Mouse (Mus musculus) embryo, embryonic 11.5 days (tissue): ENCODE results near the gene Negr1.

Experiments
- DNase-seq: peaks from one replicate; pipeline ENCODE4 v3.0.0-alpha.2; 2012; ENCODE audit warnings: low read depth, low spot score

The Negr1 gene

DNA sequence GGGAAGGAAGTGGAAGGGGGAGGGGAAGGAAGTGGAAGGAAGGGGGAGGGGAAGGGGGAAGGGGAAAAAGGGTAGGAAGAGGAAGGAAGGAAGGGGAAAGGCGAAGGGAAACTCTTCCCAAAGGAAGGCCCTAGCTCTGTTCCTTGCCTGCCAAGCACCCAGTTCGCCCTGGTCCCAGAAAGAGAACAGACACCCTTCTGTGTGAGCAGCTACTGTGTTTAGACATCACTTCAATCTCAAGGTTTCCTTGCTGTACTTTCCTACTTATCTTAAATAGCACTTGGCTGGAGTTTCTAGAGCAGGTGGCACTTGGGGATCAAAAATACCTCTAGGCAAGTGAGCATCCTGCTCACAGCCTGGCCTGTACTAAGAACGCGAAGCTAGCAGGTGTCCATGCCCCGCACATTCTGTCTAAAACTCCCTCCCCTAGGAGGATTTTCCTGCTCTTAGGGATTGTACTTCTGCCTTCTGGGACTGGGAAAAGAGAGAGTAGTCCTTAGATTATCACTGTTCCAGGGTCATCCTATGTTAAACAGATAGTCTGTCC lies 128.5 kb downstream of the Negr1 start:
- DNase-seq = no peak

- no peak for DNase-seq
Observed at GRCm38 (mm10) chr3:156698687-156699086, 137.1 kb downstream of the Negr1 start.

GRCm38 (mm10) chr3:156703241-156703640 lies 141.6 kb downstream of the Negr1 start:
- no peak for DNase-seq

- no peak for DNase-seq
Observed at GRCm38 (mm10) chr3:156710240-156710639, 148.6 kb downstream of the Negr1 start.

DNA sequence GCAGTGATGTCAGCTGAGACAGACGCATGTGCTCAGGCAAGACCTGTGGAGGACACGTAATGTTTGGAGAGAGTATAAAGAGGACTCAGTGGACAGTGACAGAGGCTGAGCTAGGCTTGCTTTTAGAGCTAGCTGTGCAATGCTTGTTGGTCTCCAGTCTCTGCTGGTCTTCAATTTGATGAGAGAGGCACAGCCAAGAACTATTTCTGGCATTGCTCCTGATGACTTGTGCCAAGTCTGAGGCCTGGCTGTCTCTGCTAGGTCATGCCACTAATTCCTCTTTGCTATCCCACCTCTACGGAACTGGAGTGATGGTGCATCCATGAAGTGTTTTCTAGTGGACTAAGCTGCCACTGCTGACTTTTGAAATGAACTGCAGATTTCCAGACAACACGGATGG lies 149.1 kb downstream of the Negr1 start:
- DNase-seq = no peak

DNA sequence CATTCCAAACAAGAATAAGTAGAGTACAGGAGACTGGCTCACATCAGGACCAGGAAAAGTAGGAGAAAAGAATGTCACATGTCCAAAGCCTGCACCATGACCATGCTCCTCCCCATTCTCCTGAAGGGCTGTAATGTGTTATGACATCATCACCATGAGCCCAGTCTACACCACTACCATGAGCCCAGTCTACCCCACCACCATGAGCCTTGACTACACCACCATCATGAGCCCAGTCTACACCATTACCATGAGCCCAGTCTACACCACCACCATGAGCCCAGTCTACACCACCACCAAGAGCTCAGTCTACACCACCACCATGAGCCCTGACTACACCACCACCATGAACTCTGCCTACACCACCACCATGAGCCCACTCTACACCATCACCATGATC lies 174.7 kb downstream of the Negr1 start:
- DNase-seq = no peak

- DNase-seq = no peak
Observed at GRCm38 (mm10) chr3:156739529-156739928, 177.9 kb downstream of the Negr1 start.

DNA sequence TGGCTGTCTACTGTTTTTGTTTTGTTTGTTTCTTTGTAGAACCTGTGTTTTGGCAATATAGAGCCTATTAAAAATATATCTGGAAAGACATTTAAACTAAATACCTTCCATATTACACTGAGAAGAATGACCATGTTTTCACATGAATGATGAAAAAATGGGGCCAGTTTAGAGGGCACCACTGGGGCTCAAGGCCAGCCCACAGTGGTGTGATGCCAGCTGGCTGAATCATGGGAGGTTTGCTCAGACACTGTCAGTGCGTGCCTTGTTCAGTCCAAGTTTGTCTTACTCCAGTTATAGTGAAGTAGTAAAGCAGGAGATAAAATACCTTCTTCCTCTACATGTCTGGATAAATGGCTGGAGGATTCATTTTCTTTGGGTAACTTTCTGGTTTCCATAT lies 181.7 kb downstream of the Negr1 start:
- no peak for DNase-seq

- DNase-seq = no peak
Observed at GRCm38 (mm10) chr3:156745218-156745770, 183.7 kb downstream of the Negr1 start.

DNA sequence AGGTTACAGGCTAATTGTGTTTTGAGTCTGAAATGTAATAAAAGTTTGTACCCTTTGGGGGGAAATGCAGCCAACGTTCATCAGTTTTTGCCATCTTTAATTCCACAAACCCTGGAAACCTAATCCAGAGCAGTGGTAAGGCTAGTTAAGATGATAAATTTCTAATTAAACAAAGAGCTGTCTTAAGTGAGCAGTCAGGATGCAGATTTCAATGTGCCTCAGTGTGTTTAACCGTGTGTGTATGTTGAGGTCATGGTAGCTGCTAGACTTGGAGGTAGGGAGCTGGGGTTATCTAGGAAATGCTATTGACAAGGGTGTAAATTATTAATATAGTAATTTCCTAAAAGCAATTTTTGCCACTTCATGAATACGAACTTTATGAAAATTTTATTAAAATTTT lies 185.9 kb downstream of the Negr1 start:
- no peak for DNase-seq

DNA sequence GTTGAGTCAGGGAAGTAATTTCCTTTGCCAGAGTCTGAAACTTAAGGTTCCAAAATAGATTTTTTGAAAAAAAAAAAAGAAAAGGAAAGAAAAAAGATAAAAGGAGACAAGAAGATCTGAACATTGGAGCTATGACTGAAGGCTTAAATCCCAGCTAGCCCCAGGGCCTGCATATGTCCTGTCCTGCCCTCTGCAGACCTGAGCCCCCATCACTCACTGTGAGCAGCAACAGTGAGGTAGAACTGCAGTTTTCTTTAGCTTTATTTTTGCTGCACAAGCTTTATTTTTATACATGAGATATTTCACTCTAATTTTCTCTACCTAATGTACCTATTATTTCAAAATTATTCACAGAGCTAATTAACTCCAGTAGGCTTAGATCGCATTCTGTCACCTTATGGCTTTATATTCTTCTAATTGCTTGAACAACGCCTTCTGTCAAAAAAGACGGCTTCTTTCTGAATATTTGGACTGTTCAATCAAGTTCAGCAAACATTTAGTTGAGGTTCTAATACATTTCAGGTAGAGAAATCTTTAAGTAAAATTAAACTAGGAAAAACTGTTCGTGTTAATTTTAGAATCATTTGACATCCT lies 192.3 kb downstream of the Negr1 start:
- no peak for DNase-seq

DNA sequence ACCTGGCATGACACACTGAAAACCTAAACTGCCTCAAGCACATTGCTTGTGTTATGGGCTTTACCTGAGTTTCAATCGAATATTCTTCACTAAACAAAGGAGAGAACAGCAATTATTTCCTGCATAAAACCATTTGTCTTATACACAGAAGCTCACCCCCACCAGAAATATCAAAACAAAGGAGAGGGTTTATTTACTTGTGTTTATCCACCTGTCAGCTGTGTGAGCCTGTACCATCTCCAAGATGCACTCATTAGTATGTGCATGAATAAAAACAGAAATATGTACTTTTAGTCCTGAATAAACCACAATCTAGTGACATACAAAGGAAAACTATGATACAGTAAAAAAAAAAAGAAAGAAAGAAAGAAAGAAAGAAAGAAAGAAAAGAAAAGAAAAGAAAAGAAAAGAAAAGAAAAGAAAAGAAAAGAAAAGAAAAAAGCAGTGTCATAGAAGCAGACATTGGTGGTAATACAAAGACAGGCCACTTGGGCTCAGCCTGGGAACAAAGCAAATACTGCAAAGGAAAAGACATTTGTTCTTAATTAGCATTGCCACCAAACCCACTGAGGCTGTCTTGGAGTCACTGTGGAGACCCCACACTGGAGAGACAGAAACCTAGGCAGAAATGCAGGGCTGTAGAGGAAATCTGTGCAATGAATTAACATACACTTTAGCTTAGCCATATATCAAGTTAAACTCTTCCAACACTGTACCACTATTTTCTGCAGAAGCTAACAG lies 193.4 kb downstream of the Negr1 start:
- peak; percentile 1 for DNase-seq

- no peak for DNase-seq
Observed at GRCm38 (mm10) chr3:156765015-156765414, 203.4 kb downstream of the Negr1 start.

DNA sequence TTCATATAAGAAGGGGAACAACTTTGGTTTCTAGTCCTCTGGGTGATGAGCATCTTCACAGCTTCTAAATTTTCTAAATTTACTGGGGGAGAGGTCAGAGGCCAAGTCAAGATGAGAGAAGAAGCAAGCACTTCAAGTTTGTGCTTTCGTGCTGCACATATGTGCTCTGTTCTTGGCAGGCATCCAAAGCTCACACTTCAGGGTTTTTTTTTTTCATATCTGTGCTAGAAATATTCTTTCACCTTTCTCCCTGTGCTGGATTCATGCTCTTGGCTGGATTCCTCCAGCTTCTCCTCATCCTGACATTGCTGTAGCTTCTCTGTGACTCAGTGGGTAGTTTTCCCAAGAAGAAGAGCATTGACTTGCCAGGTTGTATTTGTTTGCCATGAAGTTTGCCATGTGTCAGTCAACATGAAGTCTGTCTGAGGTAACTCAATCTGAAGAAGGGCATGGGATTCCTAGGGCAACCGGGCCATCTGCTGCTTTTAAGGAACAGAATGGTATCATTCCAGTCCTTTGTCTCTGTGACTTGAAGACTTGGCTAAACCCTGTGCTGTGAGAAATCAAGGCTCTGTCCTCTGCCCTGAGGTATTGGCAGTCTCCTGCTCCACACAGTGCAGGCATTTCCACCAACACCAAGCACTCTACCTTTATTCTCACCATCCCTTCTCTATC lies 204.7 kb downstream of the Negr1 start:
- no peak for DNase-seq

- DNase-seq = no peak
Observed at GRCm38 (mm10) chr3:156771626-156772025, 210.0 kb downstream of the Negr1 start.

DNA sequence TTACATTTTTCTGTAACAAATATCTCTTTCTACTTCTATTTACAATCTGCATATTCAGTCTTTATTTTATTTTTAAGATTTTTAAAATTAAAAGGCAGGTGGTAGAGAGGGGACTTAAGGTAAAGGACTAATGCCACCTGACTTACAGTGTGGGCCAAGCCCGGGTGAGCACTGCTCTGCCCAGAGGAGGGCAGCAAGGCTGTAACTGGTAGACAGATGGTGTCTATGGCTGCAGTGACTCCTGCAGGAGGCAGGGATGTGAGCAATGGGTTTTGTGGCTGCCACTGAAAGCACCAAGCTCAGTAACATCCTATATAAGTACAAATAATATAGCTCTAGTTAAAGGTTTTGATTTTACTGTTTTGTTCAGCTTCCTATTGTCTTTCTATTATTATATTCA lies 210.5 kb downstream of the Negr1 start:
- DNase-seq = no peak

- no peak for DNase-seq
Observed at GRCm38 (mm10) chr3:156784309-156784852, 222.8 kb downstream of the Negr1 start.

DNA sequence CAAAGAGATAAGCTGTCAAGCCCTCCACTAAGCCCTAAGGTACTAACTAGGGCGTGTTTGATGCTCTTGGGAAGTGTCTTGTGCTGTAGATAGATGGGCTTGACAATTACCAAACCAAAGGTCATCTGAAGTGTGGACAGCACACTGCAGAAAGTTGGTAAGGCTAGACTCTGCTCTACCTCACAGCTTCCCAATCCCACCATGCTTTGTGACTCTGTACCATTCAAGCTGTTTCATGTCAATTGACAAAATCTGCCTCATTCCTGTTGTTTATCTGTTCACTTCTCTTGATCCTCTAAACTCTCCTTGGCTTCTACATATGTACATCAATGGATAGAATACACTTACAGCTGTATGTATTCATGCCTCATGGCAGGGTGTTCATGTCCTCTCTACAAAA lies 224.8 kb downstream of the Negr1 start:
- DNase-seq = no peak

DNA sequence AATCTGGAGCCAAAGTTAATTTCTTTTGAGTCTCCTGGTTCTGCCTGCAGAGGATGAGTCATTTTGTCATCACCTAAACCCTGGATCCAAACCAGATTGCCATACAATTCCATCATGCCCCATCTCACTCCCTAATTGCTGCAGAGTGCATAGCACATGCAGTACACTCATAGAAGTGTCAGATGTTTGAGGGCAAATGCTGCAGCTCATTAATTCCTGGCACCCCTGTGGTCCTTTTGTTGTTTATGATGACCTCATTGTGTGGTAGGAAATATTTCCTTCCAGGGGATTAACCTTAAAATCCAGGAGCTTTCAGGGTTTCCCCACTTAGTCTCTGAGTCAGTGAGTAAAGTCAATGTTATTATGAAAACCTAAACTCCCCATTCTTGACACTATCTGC lies 229.6 kb downstream of the Negr1 start:
- DNase-seq = no peak

GRCm38 (mm10) chr3:156792743-156793142 lies 231.1 kb downstream of the Negr1 start:
- DNase-seq = no peak

DNA sequence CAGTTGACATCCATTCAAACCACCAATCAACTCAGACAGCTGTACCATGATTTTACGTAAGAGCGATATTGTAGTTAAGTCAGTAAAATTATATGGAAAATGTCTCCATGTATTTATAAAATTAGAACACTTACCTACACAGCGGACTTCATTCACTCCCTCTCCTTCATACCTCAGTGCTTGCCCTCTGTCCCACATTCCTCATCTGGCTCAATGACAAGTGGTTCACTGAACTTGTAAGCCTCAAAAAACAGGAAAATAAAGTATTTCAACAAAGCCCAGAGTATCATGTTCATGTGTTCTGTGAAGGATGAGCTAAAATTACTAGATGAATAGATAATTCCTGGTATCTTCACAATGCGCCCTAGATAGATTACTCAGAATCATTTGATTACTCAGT lies 232.5 kb downstream of the Negr1 start:
- no peak for DNase-seq

GRCm38 (mm10) chr3:156794610-156795009 lies 233.0 kb downstream of the Negr1 start:
- DNase-seq = no peak
